Mouse (Mus musculus) heart, postnatal 10 days (tissue): Measurements from ENCODE around the gene Cd69. TPM values are rescaled to one million over a fixed set of nuclear protein-coding genes. Genes with fewer than 3 reads are reported as not detected.

Experiments used
- DNase-seq, 2 experiments: peaks; one replicate each; pipeline ENCODE4 v3.0.0; 2021
- intact Hi-C: fragments of 180-260 bp; cut with DNase I; formaldehyde crosslinking; loops from one replicate; pipeline ENCODE4 v1.15.1; 2025
- total RNA-seq, 2 experiments: library from RNA; stranded (reverse); gene quantifications; 2 replicates each; pipeline ENCODE4 v1.2.3; 2021

Gene Cd69
- total RNA-seq, 2 experiments from 2014 or later: 0.67 TPM; not detected in 1

DNA sequence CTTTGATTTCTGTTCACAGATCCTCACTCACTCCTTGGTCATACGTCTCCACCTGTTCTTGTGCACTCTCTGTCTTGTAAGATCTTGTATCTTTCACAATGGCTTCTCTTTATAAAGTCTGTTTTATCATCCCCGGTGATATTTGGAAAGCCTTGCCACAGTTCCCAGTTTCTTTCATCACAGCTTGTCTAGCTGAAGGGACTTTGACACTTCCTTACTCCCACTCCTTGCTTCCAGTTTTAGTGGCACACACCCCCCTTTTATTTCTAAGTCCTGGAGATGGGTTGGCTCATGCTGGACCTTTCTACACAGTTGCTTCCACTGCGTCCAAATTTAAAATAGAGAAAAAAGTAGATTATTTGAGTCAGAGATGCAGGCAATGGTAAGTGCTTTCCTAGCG, 20.9 kb downstream of the Cd69 start:
- DNase-seq: no peak
- intact Hi-C loops: loop anchor here (2.0 kb wide), 1 partner anchor 400 kb away; no protein-coding TSS in a partner anchor

- intact Hi-C loops: loop anchor here (10.0 kb wide), 1 partner anchor 283 kb away; no protein-coding TSS in a partner anchor
- DNase-seq: no peak
These were observed 27.0 kb downstream of the Cd69 start for GRCm38 (mm10) chr6:129248243-129248642.

DNA sequence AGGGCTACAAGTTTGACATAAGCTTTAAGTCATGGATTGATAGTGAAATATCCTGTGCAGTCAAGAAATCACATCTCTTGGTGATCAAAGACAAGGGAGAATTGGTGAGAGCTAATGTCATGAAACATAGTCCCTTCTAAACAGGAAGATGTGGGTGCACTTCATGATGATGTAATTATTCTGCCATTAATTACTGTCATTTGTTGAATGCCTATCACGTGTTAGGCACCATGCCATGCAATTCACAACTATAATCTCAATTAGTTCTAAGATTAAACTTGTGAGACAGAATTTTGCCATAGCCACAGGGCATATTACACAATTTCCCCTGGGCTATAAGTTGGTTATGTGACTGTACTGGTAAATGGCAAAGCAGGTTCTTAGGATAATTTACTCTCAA, 28.2 kb downstream of the Cd69 start:
- no peak for DNase-seq
- intact Hi-C loops: loop anchor here (10.0 kb wide), 1 partner anchor 282 kb away; no protein-coding TSS in a partner anchor

DNA sequence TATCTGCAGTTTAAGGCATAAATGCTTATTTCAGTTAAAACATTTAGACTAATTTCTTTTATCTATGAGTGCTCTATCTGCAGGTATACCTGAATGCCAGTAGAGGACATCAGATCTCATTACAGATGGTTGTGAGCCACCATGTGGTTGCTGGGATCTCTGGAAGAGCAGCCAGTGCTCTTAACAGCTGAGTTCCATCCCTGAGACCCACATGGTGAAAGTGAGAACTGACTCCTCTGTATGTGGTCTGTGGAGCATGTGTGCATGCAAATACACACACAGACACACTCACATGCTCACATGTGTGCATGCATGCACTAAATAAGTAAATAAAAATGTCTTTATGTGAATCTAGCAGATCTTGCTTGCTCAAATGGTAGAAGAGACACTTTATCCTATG, 29.4 kb downstream of the Cd69 start:
- intact Hi-C loops: loop anchor here (10.0 kb wide), 1 partner anchor 281 kb away; no protein-coding TSS in a partner anchor

GRCm38 (mm10) chr6:129241907-129242306, 33.3 kb downstream of the Cd69 start:
- DNase-seq: no peak

More for the DNA sequence above, 29.4 kb downstream of the Cd69 start:
- no peak for DNase-seq

DNA sequence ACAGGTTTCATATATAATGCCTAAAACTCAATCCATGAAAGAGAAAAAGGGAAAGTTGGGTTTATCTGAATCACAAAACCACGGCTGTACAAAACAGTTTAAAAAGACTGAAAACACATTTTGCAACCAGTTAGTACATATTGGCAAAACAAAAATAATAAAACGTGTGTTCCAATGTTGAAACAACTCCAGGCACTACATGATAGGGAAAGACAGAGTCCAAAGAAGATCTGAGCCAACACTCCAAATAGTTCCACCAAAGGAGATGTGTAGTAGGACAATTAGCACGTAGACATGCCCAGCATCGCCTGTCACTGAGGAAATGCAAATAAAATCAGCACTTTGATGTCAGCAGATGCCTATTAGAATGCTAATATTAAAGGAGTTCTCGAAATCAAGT, 33.8 kb downstream of the Cd69 start:
- no peak for DNase-seq
- intact Hi-C loops: loop anchor here (10.0 kb wide), 1 partner anchor 277 kb away; no protein-coding TSS in a partner anchor

More at GRCm38 (mm10) chr6:129241907-129242306, 33.3 kb downstream of the Cd69 start:
- intact Hi-C loops: loop anchor here (10.0 kb wide), 1 partner anchor 277 kb away; no protein-coding TSS in a partner anchor

DNA sequence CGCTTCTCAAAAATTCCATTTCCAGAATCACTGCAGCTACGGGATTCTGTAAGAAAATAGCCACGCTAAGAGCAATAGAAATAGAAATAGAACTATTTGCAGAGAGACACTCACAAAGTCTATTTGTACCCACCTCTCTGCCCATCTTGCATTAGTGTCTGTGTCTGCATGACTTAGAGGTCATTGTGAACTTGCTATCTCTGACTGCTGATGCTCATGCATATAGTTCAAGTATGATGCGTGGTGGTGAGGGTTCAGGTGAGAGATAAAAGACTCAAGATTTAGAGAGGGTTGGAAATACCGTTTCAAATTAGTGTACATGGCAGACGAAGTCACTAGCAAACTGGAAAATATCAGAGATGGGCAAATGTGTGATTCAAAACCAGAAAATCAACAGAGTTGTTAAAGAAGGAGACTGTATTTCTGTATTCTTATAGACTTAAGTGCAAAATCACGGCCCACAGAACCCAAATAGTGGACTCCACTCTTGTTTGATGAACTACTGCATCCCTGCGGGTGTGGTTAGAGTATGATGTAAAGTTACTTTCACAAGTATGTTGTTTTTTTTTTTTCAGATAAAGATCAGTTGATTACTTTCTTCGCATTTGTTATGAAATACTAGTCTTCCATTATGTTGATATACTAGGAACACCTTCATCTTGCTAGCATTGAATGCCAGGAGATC, 35.5 kb downstream of the Cd69 start:
- intact Hi-C loops: loop anchor here (10.0 kb wide), 1 partner anchor 275 kb away; no protein-coding TSS in a partner anchor
- no peak for DNase-seq

- intact Hi-C loops: loop anchor here (1.0 kb wide), 2 partner anchors 58 to 143 kb away; partner anchors contain the start of gene Clec2d
- peak in 1 of 2 experiments; percentile 68 for DNase-seq
These were observed 36.8 kb downstream of the Cd69 start for GRCm38 (mm10) chr6:129238275-129239038.

- intact Hi-C loops: loop anchor here (1.0 kb wide), 2 partner anchors 57 to 142 kb away; partner anchors contain the start of gene Clec2d
- peak; percentile 89 to 92 for DNase-seq
These were observed 37.6 kb downstream of the Cd69 start for GRCm38 (mm10) chr6:129237350-129238274.

- intact Hi-C loops: no loop called here
- no peak for DNase-seq
These were observed 38.4 kb downstream of the Cd69 start for GRCm38 (mm10) chr6:129236652-129237342.

DNA sequence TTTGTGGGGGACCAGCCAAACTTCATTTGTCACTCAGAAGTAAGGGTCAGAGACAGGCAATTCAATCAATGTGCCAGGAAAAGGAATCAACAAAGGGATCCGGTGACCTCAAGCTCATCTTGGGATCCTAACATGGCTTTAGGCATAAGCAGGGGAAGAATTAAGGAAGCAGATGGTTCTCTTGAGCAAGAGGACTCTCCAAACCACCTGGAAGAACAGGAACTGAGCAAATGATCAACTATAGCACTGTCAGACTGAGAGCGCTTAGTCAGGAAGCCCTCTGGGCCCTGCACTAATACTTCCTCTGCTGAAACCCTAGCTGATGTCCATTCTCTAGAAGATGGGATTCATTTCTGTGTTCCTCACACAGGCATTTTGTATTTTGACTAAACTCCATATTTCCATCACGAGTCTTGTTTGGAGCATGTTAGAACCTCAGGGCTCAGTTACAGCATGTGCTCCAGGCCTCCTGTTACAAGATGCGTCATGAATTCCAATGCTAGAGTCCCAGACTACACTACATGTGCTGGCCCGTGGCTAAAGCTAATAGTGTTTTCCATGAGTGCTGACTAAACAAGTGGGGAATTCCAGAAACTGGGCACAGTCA, 39.3 kb downstream of the Cd69 start:
- DNase-seq: no peak

GRCm38 (mm10) chr6:129234456-129235360, 40.5 kb downstream of the Cd69 start:
- intact Hi-C loops: no loop called here
- no peak for DNase-seq

More for the DNA sequence above, 39.3 kb downstream of the Cd69 start:
- intact Hi-C loops: no loop called here

- intact Hi-C loops: no loop called here
These were observed 41.3 kb downstream of the Cd69 start for GRCm38 (mm10) chr6:129233955-129234369.

GRCm38 (mm10) chr6:129233366-129233954, 41.8 kb downstream of the Cd69 start:
- intact Hi-C loops: no loop called here

More at GRCm38 (mm10) chr6:129233955-129234369, 41.3 kb downstream of the Cd69 start:
- DNase-seq: no peak

DNA sequence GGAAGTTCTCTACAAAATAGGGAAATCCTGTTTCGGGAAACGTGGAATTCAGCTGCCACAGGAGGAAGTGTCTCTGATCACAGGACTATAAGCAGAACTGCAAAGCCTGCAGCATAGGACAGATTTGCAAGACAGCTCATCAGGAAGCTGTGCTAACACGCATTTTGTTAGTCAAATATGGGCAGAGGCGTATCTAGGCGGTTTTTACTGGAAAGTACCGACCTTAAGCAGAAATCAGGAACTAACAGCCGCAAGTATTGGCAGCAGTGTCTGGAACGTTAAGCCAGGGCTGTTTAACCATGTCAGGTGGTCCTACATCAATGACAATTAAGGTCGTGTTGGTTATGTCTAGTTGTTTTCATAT, 42.4 kb downstream of the Cd69 start:
- intact Hi-C loops: no loop called here

More at GRCm38 (mm10) chr6:129233366-129233954, 41.8 kb downstream of the Cd69 start:
- DNase-seq: no peak

GRCm38 (mm10) chr6:129232005-129232841, 43.0 kb downstream of the Cd69 start:
- intact Hi-C loops: no loop called here
- no peak for DNase-seq

More for the DNA sequence above, 42.4 kb downstream of the Cd69 start:
- DNase-seq: peak; percentile 60 to 65
